Mouse (Mus musculus) cerebellum, postnatal 14 days (tissue): ENCODE results near the gene B3galt5.

ENCODE experiments used
- DNase-seq, 2 experiments: peaks; one replicate each; pipeline ENCODE4 v3.0.0; 2021; ENCODE audit warnings: mixed read lengths in 2 of 2

The B3galt5 gene

GRCm38 (mm10) chr16:96348070-96348469 is 112.5 kb downstream of the B3galt5 start:
- DNase-seq = no peak

- DNase-seq = no peak
These were observed 113.2 kb downstream of the B3galt5 start for GRCm38 (mm10) chr16:96348766-96349165.

GRCm38 (mm10) chr16:96351520-96351919 is 115.9 kb downstream of the B3galt5 start:
- no peak for DNase-seq

GRCm38 (mm10) chr16:96353296-96353896 is 117.8 kb downstream of the B3galt5 start:
- no peak for DNase-seq

- no peak for DNase-seq
These were observed 118.4 kb downstream of the B3galt5 start for GRCm38 (mm10) chr16:96353996-96354395.

- peak; percentile 65 to 79 for DNase-seq
These were observed 122.3 kb downstream of the B3galt5 start for GRCm38 (mm10) chr16:96357903-96358302.

GRCm38 (mm10) chr16:96361305-96362124 is 125.9 kb downstream of the B3galt5 start:
- DNase-seq = no peak

GRCm38 (mm10) chr16:96362873-96363272 is 127.3 kb downstream of the B3galt5 start:
- no peak for DNase-seq

- DNase-seq = no peak
These were observed 127.7 kb downstream of the B3galt5 start for GRCm38 (mm10) chr16:96363277-96363676.

- DNase-seq = no peak
These were observed 129.3 kb downstream of the B3galt5 start for GRCm38 (mm10) chr16:96364870-96365269.
